Mouse (Mus musculus): ENCODE measurements around the gene Trf.

Trf gene

DNA sequence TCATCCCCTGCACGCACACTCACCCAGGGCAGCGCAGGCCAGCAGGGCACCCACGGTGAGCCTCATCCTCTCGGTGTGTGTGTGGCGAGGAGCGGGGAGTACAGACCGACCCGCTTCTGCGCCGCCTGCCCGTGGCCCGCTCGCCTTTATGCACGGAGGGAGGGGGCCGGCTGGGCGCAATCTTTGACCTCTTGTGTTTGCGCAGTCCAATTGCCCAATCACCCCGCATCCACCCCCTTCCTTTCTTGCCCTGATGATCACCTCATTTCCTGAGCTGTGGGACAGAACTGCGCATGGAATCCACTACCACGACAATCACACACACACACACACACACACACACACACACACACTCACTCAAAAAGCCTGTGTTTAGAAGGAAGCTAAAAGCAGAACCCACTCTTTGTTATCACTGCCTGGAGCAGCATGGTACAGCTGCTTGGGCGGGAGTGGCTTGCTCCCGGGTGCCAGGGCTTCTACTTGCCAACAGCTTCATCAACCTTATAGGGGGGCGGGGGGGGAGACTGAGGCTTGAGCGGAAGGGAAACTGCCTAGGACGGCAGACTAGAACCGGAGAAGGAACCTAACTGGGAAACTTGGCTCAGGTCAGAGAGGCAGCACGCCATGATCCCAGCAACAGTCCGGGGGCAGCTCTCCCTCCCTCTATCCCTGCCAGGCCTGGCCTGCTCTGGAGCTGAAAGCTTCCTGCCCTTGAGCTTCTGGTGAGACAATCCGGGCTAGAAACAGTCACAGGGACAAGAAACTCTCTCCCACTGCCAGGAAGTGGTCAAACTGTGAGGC lies at the start of gene Trf, which contains the start of gene Gm20425:
Gene Trf, minus strand, starts transcription at position 294 of the 801 bp plus-strand sequence.
Gene Gm20425, minus strand, starts transcription at position 157 of the 801 bp plus-strand sequence.
- peak; percentile 21 to 31 for DNase-seq

DNA sequence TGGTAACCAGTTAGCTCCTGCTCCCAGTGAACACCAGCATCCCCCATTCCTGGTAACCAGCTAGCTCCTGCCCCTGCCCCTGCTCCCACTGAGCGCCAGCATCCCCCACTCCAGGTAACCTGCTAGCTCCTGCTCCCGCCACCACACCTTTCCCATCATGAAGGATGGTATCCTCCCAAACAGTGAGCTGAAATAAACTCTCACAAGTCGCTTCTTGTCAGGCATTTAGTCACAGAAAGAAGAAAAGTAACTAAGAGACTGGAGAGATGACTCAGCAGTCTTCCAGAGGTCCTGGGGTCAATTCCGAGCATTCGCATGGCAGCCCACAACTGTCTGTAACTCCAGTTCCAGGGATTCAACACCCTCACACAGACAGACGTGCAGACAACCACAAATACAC lies 46.6 kb upstream of the Trf start:
- DNase-seq: no peak

DNA sequence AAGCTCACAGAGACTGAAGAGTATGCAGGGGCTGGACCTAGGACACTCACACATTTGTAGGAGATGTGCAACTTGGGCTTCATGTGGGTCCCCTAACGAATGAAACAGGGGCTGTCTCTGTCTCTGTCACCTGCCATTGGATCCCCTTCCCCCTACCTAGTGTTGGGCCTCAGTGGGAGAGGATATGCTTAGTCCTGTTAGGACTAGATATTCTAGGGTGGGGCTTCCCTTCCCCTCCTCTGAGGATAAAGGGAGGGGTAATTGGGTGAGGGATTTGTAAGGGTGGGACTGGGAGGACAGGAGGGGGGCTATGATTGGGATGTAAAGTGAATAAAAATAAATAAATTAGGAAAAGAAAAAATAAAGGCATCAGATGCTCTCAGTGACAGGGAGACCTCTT lies 45.4 kb upstream of the Trf start:
- DNase-seq: no peak

DNA sequence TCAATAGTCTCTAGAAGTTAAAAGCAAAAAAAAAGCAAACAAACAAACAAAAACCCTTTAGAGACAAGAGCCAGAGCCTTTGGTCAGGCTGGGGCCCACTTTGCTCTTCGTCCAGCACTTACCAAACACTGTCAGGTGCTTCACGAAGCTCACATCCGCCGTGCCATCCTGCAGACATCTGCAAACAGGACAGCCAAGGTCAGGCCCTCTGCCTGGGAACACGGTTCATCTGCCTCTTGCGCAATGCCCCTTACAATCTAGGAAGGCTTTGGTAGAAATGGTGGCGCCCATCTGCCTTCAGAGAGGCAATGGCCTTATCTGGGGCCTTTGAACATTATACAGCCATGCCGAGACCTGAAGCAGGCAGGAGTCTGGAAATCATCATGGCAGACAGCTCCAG lies 44.6 kb upstream of the Trf start:
- no peak for DNase-seq

DNA sequence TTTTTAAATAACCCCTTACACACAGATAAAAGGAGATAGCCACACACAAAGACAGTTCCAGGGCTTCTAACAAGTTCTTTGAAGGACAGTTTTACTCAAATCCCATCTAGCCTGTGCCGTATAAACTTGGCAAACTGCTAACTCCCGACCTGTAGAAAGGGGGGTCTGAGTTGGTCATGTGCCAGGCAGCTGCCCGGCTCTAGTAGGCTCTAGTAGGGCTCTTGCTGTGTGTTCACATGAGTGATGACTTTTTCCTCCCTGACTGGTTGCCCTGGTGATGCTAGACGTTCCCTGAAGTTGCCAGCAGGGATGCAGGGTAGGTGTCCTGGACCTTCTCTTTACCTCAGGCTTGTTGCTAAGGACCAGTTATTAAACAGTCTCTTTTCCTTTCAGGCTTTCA lies 40.9 kb upstream of the Trf start:
- no peak for DNase-seq

DNA sequence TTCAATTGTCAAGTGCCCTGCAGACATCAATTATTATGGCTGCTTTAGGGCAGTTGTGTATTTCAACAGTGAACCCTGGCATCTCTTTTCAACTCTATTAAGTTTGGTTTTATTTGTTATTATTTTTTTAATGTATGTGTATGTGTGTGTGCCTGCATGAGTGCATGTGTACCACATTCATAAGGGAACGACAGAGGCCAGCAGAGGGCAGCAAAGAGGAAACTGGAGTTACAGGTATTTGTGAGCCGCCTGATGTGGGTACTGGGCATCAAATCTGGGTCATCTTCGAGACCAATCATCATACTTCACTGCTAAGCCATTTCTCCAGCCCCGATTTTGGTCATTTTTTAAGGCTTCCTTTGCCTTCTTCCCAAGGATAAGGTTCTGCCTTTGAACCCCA lies 35.5 kb upstream of the Trf start:
- DNase-seq: no peak

DNA sequence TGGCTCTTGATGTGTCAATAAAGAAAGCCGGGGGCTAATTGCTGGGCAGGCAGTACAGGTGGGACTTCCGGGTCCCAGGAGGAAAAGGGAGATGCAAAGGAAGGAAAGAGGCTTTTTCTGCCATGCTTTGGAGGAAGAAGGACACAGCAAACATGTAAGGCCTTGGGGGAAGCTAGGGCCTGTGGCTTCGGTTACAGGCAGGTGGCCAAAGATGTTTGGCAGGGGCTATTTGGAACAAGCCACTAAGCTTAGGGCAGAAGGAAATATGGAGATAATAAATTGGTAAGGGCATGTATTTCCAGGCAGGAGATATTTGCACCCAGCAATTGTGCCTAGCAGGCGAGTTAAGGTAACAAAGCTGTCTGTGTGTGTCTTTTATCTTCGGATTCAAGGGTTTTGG lies 22.7 kb upstream of the Trf start:
- DNase-seq: no peak

DNA sequence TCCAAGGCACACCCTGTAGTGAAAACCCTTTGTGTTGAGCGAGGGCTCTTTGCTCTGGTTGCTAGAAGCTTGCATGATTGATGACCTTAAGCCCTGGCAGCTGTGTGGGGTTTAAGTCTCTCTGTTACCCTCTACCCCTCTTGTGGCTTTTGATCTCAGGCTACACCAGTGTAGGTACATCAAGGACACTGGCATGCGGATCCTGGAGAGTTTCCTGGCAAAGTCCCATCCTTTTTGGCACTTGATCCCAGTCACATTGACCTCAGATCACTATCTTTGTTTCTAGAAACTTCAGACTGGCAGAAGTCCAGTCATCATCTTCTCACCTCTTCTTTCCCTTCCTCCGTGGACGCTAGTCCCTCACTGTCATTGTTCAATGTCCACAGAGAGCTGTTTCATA lies 18.4 kb upstream of the Trf start:
- DNase-seq: no peak

DNA sequence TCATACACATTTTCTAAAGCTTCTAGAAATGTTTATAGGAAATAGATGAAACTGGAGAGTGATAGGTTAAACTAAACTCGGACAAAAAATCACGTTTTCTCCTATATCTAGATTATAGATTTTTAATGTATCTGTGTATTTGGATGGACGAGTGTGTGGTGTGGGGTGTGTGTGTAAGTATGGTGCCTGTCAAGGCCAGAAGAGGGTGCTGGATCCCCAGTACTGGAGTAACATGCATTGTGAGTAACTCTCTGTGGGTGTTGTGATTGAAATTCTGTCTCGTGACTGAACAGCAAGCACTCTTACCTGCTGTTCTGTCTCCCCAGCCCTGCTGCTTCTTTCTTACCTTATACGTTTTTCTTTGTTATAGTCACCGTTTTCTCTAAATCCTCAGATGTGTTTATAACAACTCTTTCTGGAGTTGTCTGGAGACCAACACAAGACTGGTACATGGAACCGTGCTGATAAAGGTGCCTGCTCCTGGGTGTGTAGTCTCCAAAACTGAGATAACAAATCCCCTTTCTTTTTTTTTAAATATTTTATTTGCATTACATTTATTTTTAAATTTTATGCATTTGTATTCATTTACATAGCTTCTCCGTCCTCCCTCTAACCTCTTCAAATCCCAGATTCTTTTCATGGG lies 16.4 kb upstream of the Trf start:
- no peak for DNase-seq

DNA sequence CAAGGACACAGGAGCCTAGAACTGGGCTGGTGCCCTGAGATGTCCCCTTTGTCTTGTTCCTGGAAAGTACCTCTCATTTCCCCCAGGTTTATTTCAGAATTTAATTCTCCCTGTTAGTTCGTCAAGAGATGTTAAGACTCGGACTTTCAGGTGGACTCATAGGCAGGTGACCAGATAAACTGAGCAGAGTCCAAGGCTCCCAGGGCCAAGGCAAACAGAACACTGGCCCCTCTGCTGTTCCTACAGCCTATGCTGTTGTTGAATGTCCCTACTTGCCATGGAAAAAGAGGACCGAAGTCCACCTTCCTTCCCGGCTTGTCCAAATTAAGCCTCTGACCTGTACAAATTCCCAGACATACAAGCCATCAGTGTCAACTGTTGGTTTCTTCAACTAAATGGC lies 13.4 kb upstream of the Trf start:
- DNase-seq: no peak

DNA sequence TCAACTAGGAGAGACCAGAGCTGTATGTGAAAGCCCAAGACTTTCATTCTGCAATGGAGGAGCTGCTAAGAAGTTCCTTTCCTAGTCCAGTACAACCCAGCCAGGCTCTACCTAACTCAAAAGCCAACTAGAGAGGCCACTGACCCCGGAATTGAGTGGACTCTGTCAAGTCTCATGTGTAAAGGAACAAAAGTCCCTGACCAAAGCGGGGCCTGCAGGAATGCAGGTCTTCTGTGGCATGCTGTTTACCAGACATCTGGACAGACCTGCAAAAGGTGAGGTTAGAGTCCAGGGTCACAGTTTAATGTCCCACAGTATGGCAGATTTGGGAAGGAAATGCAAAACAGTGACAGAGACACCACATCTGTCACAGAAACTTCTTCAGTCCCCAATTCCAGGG lies 11.0 kb upstream of the Trf start:
- DNase-seq: no peak

DNA sequence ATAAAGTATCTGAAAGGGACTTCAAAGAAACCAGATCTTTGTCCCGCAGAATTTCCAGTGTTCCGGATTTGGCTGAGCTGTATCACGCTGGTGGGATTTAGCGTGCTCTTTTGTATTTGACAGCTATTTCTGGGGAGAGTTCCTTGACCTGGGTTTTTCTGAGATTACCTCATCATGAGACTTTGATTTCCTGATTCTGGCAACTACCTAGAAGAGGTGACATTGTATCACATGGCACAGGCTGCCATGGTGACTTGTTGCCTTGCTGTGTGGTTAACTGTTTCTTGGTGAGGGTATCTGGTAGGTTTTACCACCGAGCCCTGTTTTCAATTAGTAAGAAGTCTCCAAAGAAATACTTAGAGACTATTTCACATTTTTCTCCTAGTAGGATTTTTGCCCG lies 9.2 kb upstream of the Trf start:
- no peak for DNase-seq

DNA sequence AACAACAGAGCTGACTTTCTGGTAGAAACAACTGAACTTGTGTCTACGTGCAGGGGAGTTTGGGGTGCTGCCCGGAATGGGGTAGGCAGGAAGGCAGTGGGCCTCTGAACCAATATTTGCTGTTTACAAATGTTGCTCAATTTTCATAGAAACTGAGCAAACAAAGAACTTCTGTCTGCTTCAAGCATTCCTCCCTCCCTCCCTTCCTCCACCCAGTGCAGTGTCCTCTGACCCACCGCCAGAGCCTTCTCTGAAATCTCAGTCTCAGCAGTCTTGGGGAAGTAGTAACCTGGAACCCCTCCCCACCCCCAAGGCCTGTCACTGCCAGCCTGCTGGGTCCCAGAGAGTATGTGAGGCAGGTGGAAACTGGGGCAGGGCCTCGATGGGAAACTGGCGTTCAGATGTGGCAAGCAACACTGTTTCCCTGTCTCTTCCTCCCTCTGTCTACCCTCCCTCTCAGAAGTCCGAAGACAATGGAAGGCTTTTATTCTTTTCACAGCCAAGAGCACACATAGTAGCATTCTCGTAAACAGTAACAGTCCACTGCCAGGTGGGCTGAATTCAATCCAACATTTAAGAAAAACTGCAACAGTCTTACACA lies 4.4 kb upstream of the Trf start:
- no peak for DNase-seq

DNA sequence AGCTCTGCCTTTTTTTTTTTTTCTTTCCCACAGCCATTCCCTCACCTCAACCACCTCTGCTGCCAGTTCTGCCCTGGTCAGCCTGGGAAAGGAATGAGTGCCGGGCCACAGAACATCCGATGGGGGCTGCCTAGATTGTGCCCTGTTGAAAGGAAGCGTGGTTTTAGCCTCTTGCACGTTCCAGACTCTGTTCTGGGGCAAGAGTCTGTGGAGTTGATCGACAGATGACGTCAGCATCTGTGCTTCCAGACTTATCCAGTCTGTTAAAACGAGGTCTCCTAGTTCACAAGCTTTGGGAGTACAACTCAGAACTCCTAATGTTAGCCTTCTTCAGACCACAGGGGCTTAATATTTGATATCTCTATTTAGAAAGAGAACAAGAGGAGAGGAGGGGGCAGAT lies 3.8 kb upstream of the Trf start:
- no peak for DNase-seq

DNA sequence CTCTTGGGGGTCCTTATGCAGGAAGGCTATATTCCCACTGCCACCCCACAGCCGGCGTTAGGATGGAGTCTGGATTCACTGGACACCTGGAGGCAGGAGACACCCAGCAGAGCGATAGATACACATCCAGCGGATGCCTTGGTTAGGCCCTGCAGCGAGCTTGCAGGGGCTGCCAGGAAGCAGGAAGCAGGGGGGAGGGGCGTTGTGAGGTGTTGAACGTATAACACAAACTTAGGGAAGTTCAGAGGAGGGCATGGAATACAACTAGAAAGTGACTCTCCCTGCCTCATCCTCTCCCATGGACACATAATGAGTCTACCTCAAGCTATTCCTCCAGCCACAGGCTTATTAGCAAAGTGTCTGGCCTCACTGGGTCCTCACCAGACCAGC lies 2.8 kb upstream of the Trf start:
- no peak for DNase-seq

DNA sequence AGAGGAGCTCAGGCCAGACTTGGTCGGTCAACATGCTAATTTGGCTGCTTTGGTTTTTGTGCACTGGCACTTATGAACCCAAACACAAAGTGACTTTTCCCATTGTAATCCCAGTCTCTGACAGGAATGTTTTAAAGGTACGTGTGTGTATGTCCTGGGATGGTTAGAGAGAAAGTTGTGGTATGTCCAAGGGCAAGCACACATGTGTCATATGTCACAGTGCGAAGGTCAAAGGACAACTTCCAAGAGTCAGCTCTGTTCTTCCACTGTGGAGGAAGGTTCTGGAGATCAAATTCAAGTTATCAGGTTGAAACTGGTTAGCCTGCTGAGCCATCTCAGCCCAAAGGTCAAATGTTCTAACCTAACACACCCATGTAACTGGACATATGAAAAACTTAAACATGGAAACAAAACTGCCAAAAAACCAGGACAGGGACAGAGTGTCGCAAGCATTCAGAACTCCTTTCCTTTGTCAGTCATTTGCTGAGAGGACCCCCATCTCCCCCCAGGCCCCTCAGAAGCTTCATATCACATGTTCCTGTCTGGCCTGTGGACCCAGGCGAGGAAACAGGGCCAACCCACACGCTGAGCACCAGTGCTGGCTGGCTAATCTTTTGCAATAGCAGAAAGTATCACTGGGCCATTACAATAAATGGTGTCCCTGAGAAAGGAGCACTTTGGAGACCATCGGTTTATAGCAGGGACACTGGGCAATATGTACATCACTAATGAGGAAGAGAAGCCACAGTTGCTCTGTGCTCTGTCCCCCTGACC lies 2.2 kb upstream of the Trf start:
- no peak for DNase-seq

DNA sequence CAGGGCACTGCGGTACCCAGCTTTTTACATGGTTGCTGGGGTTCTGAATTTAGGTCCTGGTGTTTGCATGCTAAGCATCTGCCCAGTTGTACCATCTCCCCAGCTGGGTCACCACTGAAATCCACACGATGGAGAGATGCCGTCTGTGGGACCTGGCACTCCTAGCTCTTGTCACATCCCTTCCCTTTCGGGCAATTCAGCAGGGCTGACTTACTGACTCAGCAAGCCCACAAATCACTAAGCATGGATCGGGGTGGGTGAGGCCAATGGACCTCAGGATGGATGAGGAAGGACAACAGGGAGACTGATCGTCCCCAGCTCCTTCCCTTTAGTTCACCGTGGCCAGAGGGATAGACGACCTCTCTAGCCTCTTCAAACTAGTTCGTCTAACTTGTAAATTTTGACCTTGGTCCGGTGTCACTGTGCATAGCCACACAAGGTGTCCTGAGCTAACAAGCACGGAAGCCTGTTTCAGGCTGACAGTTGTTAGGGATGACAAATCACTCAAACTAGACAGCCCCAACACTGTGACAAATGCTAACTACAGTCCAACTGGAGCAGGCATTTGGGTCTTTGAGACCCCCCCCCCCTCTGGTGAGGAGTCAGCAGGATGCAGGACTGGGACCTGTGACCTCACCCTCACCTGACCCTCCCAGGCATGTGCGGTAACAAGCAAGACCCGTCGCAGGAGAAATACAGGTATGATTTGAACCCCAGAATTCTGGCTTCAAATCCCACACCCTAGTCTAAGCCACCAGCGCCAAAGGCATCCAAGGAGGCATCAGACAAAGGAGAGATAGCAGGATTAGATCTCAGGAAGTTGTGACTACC lies 992 bp downstream of the Trf start:
- DNase-seq: no peak

DNA sequence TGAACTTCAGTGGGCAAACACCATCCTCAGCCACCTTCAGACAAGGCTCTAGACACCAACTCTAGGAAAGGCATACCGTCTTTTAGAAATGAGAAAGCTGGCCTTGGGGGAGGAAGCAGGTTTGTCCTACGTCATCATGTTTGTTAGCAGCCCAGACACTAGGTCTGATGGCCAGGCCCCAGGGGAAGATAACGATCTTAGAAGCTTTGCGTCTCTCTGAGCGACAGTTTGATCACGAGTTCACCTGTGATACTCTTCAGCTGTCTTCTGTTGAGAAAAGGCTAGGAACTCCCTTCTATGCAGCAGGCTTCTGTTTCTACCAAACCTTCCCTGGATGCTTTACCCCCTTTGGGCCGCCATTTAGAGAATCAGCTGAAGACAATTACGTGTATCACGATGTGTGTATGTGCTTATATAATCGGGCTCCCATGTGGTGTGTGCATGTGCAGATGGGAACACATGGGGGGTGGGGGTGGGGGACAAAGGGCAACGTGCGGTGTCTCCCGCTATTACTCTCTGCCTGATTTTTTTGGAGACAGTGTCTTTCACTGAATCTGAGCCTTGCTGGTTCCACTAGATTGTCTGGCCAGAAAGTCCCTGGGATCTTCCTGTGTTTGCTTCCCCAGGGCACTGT lies 1.8 kb downstream of the Trf start:
- DNase-seq: no peak

DNA sequence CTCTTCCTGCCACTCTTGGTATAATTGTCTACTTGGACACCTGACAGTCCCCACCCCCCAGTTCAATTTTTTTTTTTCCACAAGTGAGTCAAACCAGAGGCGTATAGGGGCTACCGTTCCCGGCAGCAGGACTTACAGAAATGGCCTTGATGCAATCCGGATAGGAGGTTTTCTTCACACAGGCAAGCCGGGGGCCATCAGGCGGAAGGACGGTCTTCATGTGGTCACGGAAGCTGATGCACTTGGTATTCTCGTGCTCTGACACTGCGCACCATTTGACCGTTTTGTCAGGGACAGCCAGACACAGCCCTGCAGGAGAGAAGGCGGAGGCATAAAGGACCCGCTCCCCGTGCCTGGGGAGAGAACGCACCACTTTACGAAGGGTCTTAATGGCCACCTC lies 2.5 kb downstream of the Trf start:
- DNase-seq: no peak

DNA sequence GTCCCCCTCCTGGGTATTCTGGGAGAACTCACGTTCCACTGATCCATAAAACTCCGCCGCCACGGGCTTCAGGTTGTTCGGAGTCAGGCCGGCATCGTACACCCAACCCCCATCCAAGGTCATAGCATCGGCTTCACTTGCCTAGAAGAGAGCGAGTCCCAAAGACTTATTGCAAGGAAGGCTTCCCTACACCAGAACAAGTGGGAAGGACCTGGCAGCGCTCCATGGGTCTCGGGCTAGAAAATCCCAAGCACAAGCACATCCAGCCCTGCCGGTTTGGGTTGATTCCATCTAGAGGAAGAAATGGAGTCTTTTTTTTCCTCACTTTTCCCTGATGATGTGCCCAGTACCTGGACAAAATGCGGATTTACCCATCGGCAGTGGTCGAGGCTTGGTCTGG lies 3.4 kb downstream of the Trf start:
- no peak for DNase-seq

DNA sequence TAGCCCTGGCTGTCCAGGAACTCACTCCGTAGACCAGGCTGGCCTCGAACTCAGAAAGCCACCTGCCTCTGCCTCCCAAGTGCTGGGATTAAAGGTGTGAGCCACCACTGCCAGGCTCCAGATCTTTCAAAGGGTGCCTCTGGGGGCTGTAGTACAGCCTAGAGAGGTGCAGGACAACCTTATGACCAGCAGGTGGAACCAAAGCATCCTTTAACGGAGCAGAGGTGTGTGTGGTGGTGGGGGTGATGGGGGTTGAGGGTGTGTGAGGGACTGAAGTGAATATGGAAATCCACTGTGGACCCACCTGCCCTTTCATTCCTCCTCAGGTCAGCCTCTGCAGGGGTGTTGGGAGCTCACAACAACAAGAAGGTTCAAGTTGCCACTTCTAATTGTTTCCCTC lies 4.8 kb downstream of the Trf start:
- peak; percentile 40 to 46 for DNase-seq

DNA sequence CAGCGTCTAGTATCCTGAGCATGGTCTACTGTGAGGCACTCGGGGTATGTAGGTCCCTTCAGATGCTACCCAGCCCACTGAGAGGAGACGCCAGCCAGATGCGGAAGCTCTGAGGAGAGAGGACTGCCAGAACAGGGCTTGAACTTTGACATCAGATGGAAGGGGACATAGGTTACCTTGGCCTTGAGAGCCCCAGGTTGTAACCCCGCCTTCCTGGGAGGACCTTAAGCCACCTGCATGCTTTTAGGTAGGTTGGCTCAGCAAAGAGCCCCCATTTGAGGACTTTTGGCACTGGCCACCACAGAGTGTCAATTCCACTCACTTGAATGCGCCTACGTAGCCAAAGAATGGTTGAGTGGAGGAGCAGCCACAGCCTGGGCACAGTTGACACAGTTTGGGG lies 5.5 kb downstream of the Trf start:
- DNase-seq: no peak

Data from B cell, adult 2 months (primary cell).